Mouse (Mus musculus) midbrain, embryonic 14.5 days (tissue): ENCODE measurements around the gene Nfatc2ip. TPM values are rescaled to one million over a fixed set of nuclear protein-coding genes. Genes with fewer than 3 reads are reported as not detected.

Experiments used
- ATAC-seq: fragments of 200-750 bp; cut with Nextera tagmentation; 2 replicates; pipeline ENCODE4 v1.8.0; 2017; ENCODE audit warnings: moderate number of reproducible peaks, moderate library complexity; ENCODE audit not compliant: low FRiP score, low TSS enrichment
- DNase-seq: peaks from one replicate; pipeline ENCODE4 v3.0.0-alpha.2; 2015
- H3K27ac ChIP-seq: fragments of 300-500 bp; sonication (generic); replicated peaks from 2 replicates; pipeline ENCODE4 v1.5.1; 2014; ENCODE audit warnings: mild to moderate bottlenecking, low read depth, low read length, moderate library complexity
- H3K27me3 ChIP-seq: fragments of 300-500 bp; sonication (generic); 2 replicates; pipeline ENCODE4 v1.6.1; 2014; ENCODE audit warnings: low read length, control low read depth, mixed read lengths; ENCODE audit not compliant: control insufficient read depth, insufficient read depth
- H3K36me3 ChIP-seq: fragments of 300-500 bp; sonication (generic); 2 replicates; pipeline ENCODE4 v1.6.1; 2014; ENCODE audit warnings: low read length, control low read depth; ENCODE audit not compliant: control insufficient read depth, insufficient read depth
- H3K4me1 ChIP-seq: fragments of 300-500 bp; sonication (generic); 2 replicates; pipeline ENCODE4 v1.6.1; 2014; ENCODE audit warnings: mild to moderate bottlenecking, antibody characterized with exemption, low read length, control low read depth; ENCODE audit not compliant: control insufficient read depth, insufficient read depth
- H3K4me2 ChIP-seq: fragments of 300-500 bp; sonication (generic); 2 replicates; pipeline ENCODE4 v1.6.1; 2014; ENCODE audit warnings: mild to moderate bottlenecking, low read length, moderate library complexity
- H3K4me3 ChIP-seq: fragments of 300-500 bp; sonication (generic); replicated peaks from 2 replicates; pipeline ENCODE4 v1.5.1; 2014; ENCODE audit warnings: low read depth, low read length
- H3K9ac ChIP-seq: fragments of 300-500 bp; sonication (generic); replicated peaks from 2 replicates; pipeline ENCODE4 v1.6.1; 2014; ENCODE audit warnings: mild to moderate bottlenecking, low read length, moderate library complexity
- H3K9me3 ChIP-seq: fragments of 300-500 bp; sonication (generic); 2 replicates; pipeline ENCODE4 v1.6.1; 2016; ENCODE audit warnings: low read length, control low read depth, mixed read lengths; ENCODE audit not compliant: control insufficient read depth
- WGBS: fragments of 180-500 bp; shearing (Covaris S2); extraction: QIAGEN DNeasy Blood & Tissue Kit; methylation state at CpG from one replicate; pipeline ENCODE4 v1.1.7; 2014; 5-methylcytosine and 5-hydroxymethylcytosine counted together
- polyA plus RNA-seq: library from polyadenylated mRNA; unstranded; fragments of >200 nt; fragmentation: Nextera tagmentation; extraction: Ambion mirVana; gene quantifications from 2 replicates; pipeline ENCODE4 v1.2.1, GENCODE M21; 2014

Nfatc2ip gene
- polyA plus RNA-seq, 1 experiment from 2014 or later = 4.9 TPM

GRCm38 (mm10) chr7:126434726-126435125, 38.2 kb upstream of the Nfatc2ip start:
- DNase-seq (no peak), ATAC-seq (no peak)
- Histone ChIP-seq H3K4me1 (peaks cover under 1% of the 10 kb centered on the region; the same call in 1 of the 2 replicates), H3K9ac (no peak overlapping the region), H3K27me3 (no peaks in the 10 kb centered on the region), H3K27ac (no peak overlapping the region), H3K4me2 (no peak overlapping the region), H3K9me3 (no peaks in the 10 kb centered on the region), H3K36me3 (peaks cover 19% of the 10 kb centered on the region), H3K4me3 (no peak overlapping the region)
- WGBS = 92% methylated on average over 7 of the region's 7 CpGs

- H3K4me1 ChIP-seq = peaks cover 14% of the 10 kb centered on the region
- ATAC-seq (no peak), DNase-seq (no peak)
- no peak overlapping the region for H3K27ac ChIP-seq
- no peaks in the 10 kb centered on the region for H3K9me3 ChIP-seq
- no peak overlapping the region for H3K4me2 ChIP-seq
- H3K36me3 ChIP-seq = peaks cover 19% of the 10 kb centered on the region
- no peaks in the 10 kb centered on the region for H3K27me3 ChIP-seq
- H3K9ac ChIP-seq = no peak overlapping the region
- no peak overlapping the region for H3K4me3 ChIP-seq
Measured at GRCm38 (mm10) chr7:126430167-126430566, 33.6 kb upstream of the Nfatc2ip start.

DNA sequence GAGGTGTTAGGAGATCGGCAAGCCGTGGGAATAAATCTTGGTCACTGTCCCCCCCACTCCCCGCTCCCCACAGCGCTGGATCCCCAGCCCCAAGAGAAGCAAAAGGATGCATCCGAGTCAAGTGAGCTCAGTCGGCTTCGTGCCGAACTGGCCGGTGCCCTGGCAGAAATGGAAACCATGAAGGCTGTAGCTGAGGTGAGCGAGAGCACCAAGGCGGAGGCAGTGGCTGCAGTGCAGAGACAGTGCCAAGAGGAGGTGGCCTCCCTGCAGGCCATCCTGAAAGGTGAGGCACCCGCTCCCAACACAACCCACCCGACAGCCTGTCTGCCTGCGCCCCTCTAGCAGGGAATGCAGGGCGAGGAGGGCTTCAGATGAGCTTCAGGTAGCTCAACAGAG, 33.0 kb upstream of the Nfatc2ip start:
- Histone ChIP-seq H3K27ac (peak overlapping the region; percentile 91; the same call in 1 of the 2 replicates), H3K4me2 (peak overlapping the region; percentile 89), H3K36me3 (peaks cover 13% of the 10 kb centered on the region), H3K27me3 (no peaks in the 10 kb centered on the region), H3K9ac (peak overlapping the region; percentile 89), H3K9me3 (no peaks in the 10 kb centered on the region), H3K4me3 (peak overlapping the region; percentile 71), H3K4me1 (peaks cover 14% of the 10 kb centered on the region)
- no peak for ATAC-seq
- DNase-seq = no peak
- 29% methylated on average over 15 of the region's 15 CpGs for WGBS

GRCm38 (mm10) chr7:126428631-126429502, 32.3 kb upstream of the Nfatc2ip start, which contains the start of gene Rabep2:
Gene Rabep2 (plus strand): TSS chr7:126428759.
- Histone ChIP-seq H3K9me3 (no peaks in the 10 kb centered on the region), H3K27me3 (no peaks in the 10 kb centered on the region), H3K36me3 (peaks cover 7% of the 10 kb centered on the region), H3K9ac (peak within 1 kb of the TSS; percentile 89), H3K4me2 (peak within 1 kb of the TSS; percentile 89), H3K4me1 (peaks cover 14% of the 10 kb centered on the region), H3K27ac (peak within 1 kb of the TSS; percentile 91), H3K4me3 (peak within 1 kb of the TSS; percentile 71)
- ATAC-seq (peak; percentile 93), DNase-seq (peak; percentile 95)
- WGBS = under 1% methylated on average over 82 of the region's 82 CpGs

- 12% methylated on average over 4 of the region's 4 CpGs for WGBS
- DNase-seq (no peak), ATAC-seq (no peak)
- H3K9me3 ChIP-seq = no peaks in the 10 kb centered on the region
- peaks cover 4% of the 10 kb centered on the region; the same call in 1 of the 2 replicates for H3K36me3 ChIP-seq
- peak overlapping the region; percentile 89 for H3K4me2 ChIP-seq
- H3K27ac ChIP-seq = peak overlapping the region; percentile 91
- peaks cover 14% of the 10 kb centered on the region for H3K4me1 ChIP-seq
- no peaks in the 10 kb centered on the region for H3K27me3 ChIP-seq
- peak overlapping the region; percentile 89 for H3K9ac ChIP-seq
- peak overlapping the region; percentile 71 for H3K4me3 ChIP-seq
Measured at GRCm38 (mm10) chr7:126428154-126428553, 31.6 kb upstream of the Nfatc2ip start.

DNA sequence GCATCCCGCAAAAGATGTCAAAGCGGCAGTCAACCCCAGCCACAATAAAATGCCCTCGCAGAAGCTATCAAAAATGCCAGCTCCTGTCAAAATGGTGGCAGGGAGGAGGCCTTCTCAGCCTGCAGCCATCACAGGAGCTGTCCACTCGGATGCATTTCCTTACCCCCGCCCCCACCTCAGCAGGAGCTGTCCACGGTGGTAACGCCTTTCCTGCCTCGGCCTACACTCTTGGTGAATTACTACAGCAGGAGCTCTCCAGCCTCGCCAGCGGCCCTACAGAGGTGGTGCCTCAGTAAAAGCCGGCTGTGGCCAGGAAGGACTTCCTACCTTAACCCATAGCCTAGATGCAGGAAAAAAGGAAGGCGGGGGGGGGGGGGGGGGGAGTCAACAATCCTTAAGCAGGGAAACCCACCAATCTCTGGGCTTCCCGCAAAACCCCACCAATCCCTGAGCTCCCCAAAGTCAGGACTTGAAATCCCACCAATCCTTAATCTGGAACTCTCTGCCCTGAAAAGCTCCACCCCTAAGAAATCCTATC, 30.9 kb upstream of the Nfatc2ip start:
- Histone ChIP-seq H3K4me3 (no peak overlapping the region), H3K4me1 (peaks cover 14% of the 10 kb centered on the region), H3K9me3 (no peaks in the 10 kb centered on the region), H3K9ac (no peak overlapping the region; the same call in 1 of the 2 replicates), H3K4me2 (no peak overlapping the region), H3K27me3 (no peaks in the 10 kb centered on the region), H3K27ac (no peak overlapping the region), H3K36me3 (no peaks in the 10 kb centered on the region)
- 68% methylated on average over 12 of the region's 13 CpGs for WGBS
- DNase-seq (no peak), ATAC-seq (no peak)

DNA sequence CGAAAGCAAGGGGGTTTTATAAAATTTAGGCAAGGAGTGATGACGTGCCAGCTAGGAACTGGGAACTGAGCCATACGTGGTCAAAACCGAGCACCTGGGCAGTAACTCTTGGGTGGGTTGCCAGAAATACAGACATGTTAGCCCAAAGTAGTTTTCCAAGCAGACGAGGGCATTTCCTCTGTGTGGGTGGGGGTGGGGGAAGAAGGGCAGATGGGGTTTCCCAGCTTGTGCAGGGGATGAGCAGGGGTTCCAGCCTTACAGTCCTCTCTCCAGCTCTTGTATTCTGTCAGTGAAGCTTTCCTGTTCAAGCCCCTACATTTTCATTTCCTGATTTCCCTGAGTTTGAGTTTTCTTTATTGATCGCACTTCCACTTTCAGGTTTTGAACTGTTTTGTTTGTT, 27.6 kb upstream of the Nfatc2ip start:
- DNase-seq = no peak
- no peaks in the 10 kb centered on the region for H3K36me3 ChIP-seq
- H3K27me3 ChIP-seq = no peaks in the 10 kb centered on the region
- no peak overlapping the region for H3K9ac ChIP-seq
- no peak for ATAC-seq
- no peaks in the 10 kb centered on the region for H3K9me3 ChIP-seq
- H3K4me2 ChIP-seq = no peak overlapping the region
- H3K4me3 ChIP-seq = no peak overlapping the region
- H3K4me1 ChIP-seq = peaks cover 8% of the 10 kb centered on the region
- 87% methylated on average over 6 of the region's 6 CpGs for WGBS
- H3K27ac ChIP-seq = no peak overlapping the region

GRCm38 (mm10) chr7:126421756-126422155, 25.2 kb upstream of the Nfatc2ip start:
- ATAC-seq = no peak
- no peak overlapping the region for H3K4me3 ChIP-seq
- H3K4me2 ChIP-seq = no peak overlapping the region
- H3K9me3 ChIP-seq = no peaks in the 10 kb centered on the region
- 93% methylated on average over 5 of the region's 5 CpGs for WGBS
- no peak overlapping the region for H3K27ac ChIP-seq
- H3K9ac ChIP-seq = no peak overlapping the region
- DNase-seq = no peak
- H3K27me3 ChIP-seq = no peaks in the 10 kb centered on the region
- no peaks in the 10 kb centered on the region for H3K36me3 ChIP-seq
- H3K4me1 ChIP-seq = no peaks in the 10 kb centered on the region

DNA sequence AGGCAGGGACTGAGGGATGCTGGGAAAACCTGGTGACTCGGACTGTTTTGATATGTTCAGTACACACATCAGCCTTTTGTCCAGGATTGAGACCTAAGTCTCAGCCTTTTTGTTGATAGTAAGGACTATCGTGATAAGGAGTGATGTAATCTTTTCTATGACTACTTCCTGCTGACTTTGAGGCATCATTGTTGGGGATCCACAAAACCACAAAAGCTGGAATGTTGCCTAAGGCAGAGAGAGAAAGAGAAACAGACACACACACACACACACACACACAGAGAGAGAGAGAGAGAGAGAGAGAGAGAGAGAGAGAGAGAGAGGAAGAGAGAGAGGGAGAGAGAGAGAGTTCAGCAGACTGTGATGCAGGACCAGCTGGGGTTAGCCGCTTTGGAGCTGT, 22.0 kb upstream of the Nfatc2ip start:
- Histone ChIP-seq H3K9me3 (no peaks in the 10 kb centered on the region), H3K4me3 (no peak overlapping the region), H3K27me3 (no peaks in the 10 kb centered on the region), H3K4me1 (no peaks in the 10 kb centered on the region), H3K27ac (no peak overlapping the region), H3K4me2 (no peak overlapping the region), H3K36me3 (no peaks in the 10 kb centered on the region), H3K9ac (no peak overlapping the region)
- DNase-seq (no peak), ATAC-seq (no peak)
- WGBS = 67% methylated on average over 3 of the region's 3 CpGs
